Mouse (Mus musculus) heart, postnatal 0 days (tissue): Measurements from ENCODE around the gene 2900026A02Rik. TPM values are rescaled to one million over a fixed set of nuclear protein-coding genes. Genes with fewer than 3 reads are reported as not detected.

Experiments
- ATAC-seq: fragments of 200-750 bp; cut with Nextera tagmentation; 2 replicates; pipeline ENCODE4 v1.8.0; 2017; ENCODE audit warnings: low read depth, moderate number of reproducible peaks, moderate library complexity; ENCODE audit not compliant: insufficient read depth
- DNase-seq: peaks from one replicate; pipeline ENCODE4 v3.0.0-alpha.2; 2016; ENCODE audit warnings: low spot score
- H3K27ac ChIP-seq: fragments of 300-500 bp; sonication (generic); 2 replicates; pipeline ENCODE4 v1.5.1; 2014; ENCODE audit warnings: low read depth, mild to moderate bottlenecking
- H3K27me3 ChIP-seq: fragments of 300-500 bp; sonication (generic); 2 replicates; pipeline ENCODE4 v1.6.1; 2014; ENCODE audit warnings: low read length, mixed read lengths; ENCODE audit not compliant: control insufficient read depth, insufficient read depth
- H3K36me3 ChIP-seq: fragments of 300-500 bp; sonication (generic); replicated peaks from 2 replicates; pipeline ENCODE4 v1.6.1; 2014; ENCODE audit warnings: low read length, mixed read lengths; ENCODE audit not compliant: control insufficient read depth, insufficient read depth
- H3K4me1 ChIP-seq: fragments of 300-500 bp; sonication (generic); 2 replicates; pipeline ENCODE4 v1.6.1; 2014; ENCODE audit warnings: antibody characterized with exemption; ENCODE audit not compliant: control insufficient read depth, insufficient read depth
- H3K4me2 ChIP-seq: fragments of 300-500 bp; sonication (generic); 2 replicates; pipeline ENCODE4 v1.6.1; 2014; ENCODE audit warnings: low read depth, mild to moderate bottlenecking, low read length, moderate library complexity
- H3K4me3 ChIP-seq: fragments of 300-500 bp; sonication (generic); 2 replicates; pipeline ENCODE4 v1.5.1; 2014; ENCODE audit warnings: low read depth, low read length
- H3K9ac ChIP-seq: fragments of 300-500 bp; sonication (generic); replicated peaks from 2 replicates; pipeline ENCODE4 v1.6.1; 2014; ENCODE audit warnings: low read depth, low read length, mixed read lengths
- H3K9me3 ChIP-seq: fragments of 300-500 bp; sonication (generic); replicated peaks from 2 replicates; pipeline ENCODE4 v1.6.1; 2016; ENCODE audit warnings: low read length; ENCODE audit not compliant: control insufficient read depth
- CTCF ChIP-seq: IDR thresholded peaks from 2 replicates; pipeline ENCODE4 v1.5.1; 2016; ENCODE audit warnings: antibody characterized with exemption, control low read depth, low read depth
- EP300 ChIP-seq: IDR thresholded peaks from 2 replicates; pipeline ENCODE4 v1.6.1; 2016; ENCODE audit warnings: antibody characterized with exemption, low read depth
- WGBS: fragments of 180-500 bp; shearing (Covaris S2); extraction: QIAGEN DNeasy Blood & Tissue Kit; methylation state at CpG from one replicate; pipeline ENCODE4 v1.1.7; 2014; 5-methylcytosine and 5-hydroxymethylcytosine counted together
- polyA plus RNA-seq: library from polyadenylated mRNA; unstranded; fragments of >200 nt; fragmentation: Nextera tagmentation; extraction: Ambion mirVana; gene quantifications from 2 replicates; pipeline ENCODE4 v1.2.1, GENCODE M21; 2015
- total RNA-seq: library from RNA; depleted of rRNA; stranded (reverse); fragments of >200 nt; gene quantifications from 2 replicates; pipeline ENCODE4 v1.2.3, GENCODE M21; 2014; ENCODE audit warnings: low replicate concordance

The 2900026A02Rik gene
- total and polyA plus RNA-seq, 2 experiments from 2014 or later: 10.2 to 18.9 TPM

GRCm38 (mm10) chr5:113223888-113224287 lies 2.9 kb upstream of the 2900026A02Rik start:
- Histone ChIP-seq H3K4me3 (no peak overlapping the region), H3K4me2 (no peak overlapping the region), H3K9me3 (no peaks in the 10 kb centered on the region), H3K36me3 (no peaks in the 10 kb centered on the region), H3K27ac (no peak overlapping the region), H3K9ac (no peak overlapping the region), H3K27me3 (peaks cover 14% of the 10 kb centered on the region; the same call in 1 of the 2 replicates), H3K4me1 (0 out of 2 replicates have a peak, but pooled peaks cover 5% of the 10 kb centered on the region)
- WGBS: 33% methylated on average over 4 of the region's 4 CpGs
- no peak for ATAC-seq
- no peak for TF ChIP-seq EP300
- no peak for TF ChIP-seq CTCF
- no peak for DNase-seq

- DNase-seq (no peak), ATAC-seq (peak; percentile 43)
- Histone ChIP-seq H3K27ac (peak overlapping the region; percentile 61), H3K36me3 (no peaks in the 10 kb centered on the region), H3K9me3 (no peaks in the 10 kb centered on the region), H3K9ac (peak overlapping the region; percentile 64), H3K27me3 (peaks cover 12% of the 10 kb centered on the region; the same call in 1 of the 2 replicates), H3K4me3 (peak overlapping the region; percentile 67), H3K4me2 (peak overlapping the region; percentile 94), H3K4me1 (no peaks in the 10 kb centered on the region)
- TF ChIP-seq EP300: no peak
- no peak for TF ChIP-seq CTCF
- WGBS: 2% methylated on average over 56 of the region's 64 CpGs
Observed at GRCm38 (mm10) chr5:113220383-113221146, 471 bp downstream of the 2900026A02Rik start.

GRCm38 (mm10) chr5:113219876-113220275 lies 1.2 kb downstream of the 2900026A02Rik start:
- WGBS: 66% methylated on average over 7 of the region's 7 CpGs
- peaks cover 12% of the 10 kb centered on the region; the same call in 1 of the 2 replicates for H3K27me3 ChIP-seq
- no peaks in the 10 kb centered on the region for H3K9me3 ChIP-seq
- peak overlapping the region; percentile 94 for H3K4me2 ChIP-seq
- H3K27ac ChIP-seq: no peak overlapping the region
- TF ChIP-seq EP300 (no peak), CTCF (no peak)
- DNase-seq (no peak), ATAC-seq (no peak)
- H3K4me3 ChIP-seq: peak overlapping the region; percentile 67; the same call in 1 of the 2 replicates
- H3K9ac ChIP-seq: 0 out of 2 replicates have a peak overlapping the region, but pooled peaks have one; percentile 64
- no peaks in the 10 kb centered on the region for H3K36me3 ChIP-seq
- no peaks in the 10 kb centered on the region for H3K4me1 ChIP-seq

GRCm38 (mm10) chr5:113219450-113219849 lies 1.6 kb downstream of the 2900026A02Rik start:
- Histone ChIP-seq H3K9ac (no peak overlapping the region), H3K4me3 (no peak overlapping the region), H3K4me2 (no peak overlapping the region), H3K27me3 (peaks cover 12% of the 10 kb centered on the region; the same call in 1 of the 2 replicates), H3K4me1 (no peaks in the 10 kb centered on the region), H3K9me3 (no peaks in the 10 kb centered on the region), H3K36me3 (no peaks in the 10 kb centered on the region), H3K27ac (no peak overlapping the region)
- no peak for DNase-seq
- no peak for ATAC-seq
- 78% methylated on average over 6 of the region's 6 CpGs for WGBS
- TF ChIP-seq EP300: no peak
- TF ChIP-seq CTCF: no peak

GRCm38 (mm10) chr5:113218617-113219235 lies 2.3 kb downstream of the 2900026A02Rik start:
- no peak for TF ChIP-seq CTCF
- TF ChIP-seq EP300: no peak
- H3K9ac ChIP-seq: no peak overlapping the region
- H3K27ac ChIP-seq: 0 out of 2 replicates have a peak overlapping the region, but pooled peaks have one; percentile 30
- H3K4me2 ChIP-seq: no peak overlapping the region
- H3K4me1 ChIP-seq: no peaks in the 10 kb centered on the region
- 60% methylated on average over 17 of the region's 17 CpGs for WGBS
- no peaks in the 10 kb centered on the region for H3K9me3 ChIP-seq
- peaks cover 12% of the 10 kb centered on the region; the same call in 1 of the 2 replicates for H3K27me3 ChIP-seq
- no peaks in the 10 kb centered on the region for H3K36me3 ChIP-seq
- H3K4me3 ChIP-seq: no peak overlapping the region
- ATAC-seq (no peak), DNase-seq (no peak)
